Mouse (Mus musculus) telencephalon, adult 2 months (tissue): ENCODE measurements around the gene AC124502.3.
"Not testable (repeated sequence)": the region's sequence is repeated elsewhere in the genome, so short reads cannot be mapped to it uniquely, and the experiment has no call there.

ENCODE experiments used
- DNase-seq: peaks from one replicate; pipeline ENCODE4 v3.0.0-alpha.2; 2011; ENCODE audit warnings: low read depth, low spot score

Gene AC124502.3

DNA sequence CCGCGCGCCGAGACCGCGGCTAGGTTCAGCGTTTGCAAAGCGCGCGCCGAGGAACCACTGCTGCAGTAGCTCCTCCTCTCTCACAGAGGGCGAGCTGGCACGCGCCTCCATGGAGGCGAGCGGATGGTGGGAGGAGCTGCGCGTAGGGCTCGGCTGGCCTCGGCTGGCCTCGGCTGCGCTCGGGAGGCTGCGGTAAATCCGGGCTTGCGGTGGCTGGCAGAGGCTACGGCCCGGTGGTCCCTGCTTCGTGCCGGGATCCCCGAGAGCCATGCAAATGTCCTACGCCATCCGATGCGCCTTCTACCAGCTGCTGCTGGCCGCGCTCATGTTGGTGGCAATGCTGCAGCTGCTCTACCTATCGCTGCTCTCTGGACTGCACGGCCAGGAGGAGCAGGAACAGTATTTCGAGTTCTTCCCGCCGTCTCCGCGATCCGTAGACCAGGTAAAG lies at the start of gene AC124502.3, which contains the start of gene B4gat1:
TSS of gene AC124502.3 (plus strand) at position 183 of the 448 bp plus-strand sequence.
TSS of gene B4gat1 (plus strand) at position 118 of the 448 bp plus-strand sequence.
- DNase-seq = peak; percentile 86

DNA sequence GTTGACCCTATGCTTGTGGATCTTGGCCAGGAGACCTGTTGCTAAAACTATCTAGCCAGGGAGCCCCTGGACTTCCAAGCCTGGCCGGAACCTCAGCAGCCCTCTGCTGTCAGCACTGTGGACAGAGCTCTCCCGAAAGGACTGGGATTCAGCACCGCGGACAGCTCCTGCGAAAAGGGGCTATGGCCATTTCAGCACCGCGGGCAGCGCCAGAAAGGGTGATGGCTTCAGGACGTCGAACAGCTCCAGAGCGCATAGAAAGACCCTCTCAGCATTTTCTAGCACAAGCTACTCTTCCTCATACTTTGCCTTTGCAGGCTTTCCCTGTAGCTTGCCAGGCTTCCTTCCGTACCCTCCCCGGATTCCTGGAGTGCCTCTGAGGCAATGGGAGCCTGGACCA lies 49.7 kb upstream of the AC124502.3 start:
- DNase-seq = no peak

DNA sequence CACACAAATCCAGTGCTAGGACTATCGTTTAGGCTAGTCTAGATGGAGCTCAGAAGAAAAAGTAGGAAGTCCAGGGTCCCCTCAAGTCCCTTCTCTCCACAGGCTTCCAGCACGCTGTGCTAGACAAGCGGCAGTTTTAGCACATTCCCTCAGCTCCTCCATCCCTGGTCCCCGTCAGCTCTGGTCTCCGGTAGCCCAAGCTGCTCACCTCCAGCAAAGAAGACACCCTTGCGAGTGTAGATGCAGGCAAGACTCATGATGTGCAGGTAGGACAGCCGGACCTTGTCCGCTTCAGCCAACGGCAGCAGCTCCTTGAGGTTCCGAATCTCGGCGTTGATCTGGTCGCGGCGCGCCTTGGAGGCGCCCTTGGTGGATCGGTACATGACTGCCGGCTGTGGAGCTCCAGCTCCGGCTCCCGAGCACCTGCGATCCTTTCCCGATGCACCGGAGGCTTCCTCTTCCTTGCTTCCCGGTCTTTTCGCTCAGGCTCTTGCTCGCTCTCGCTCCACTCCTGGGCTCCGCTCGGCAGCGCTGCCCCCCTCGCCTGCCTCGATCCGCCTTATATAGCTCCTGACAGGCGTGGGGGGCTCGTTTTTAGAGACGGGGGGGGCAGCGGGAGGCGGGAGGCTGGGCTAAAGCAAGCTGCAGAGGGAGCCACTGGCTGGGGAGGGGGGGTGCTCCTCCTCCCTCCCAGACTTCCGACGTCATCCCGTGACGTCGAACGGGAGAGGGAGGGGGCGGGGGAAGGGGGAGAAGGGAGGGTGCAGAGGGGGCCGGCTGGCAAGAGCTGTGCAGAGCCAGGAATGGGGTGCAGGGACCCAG lies 49.0 kb upstream of the AC124502.3 start:
- DNase-seq = peak; percentile 92

DNA sequence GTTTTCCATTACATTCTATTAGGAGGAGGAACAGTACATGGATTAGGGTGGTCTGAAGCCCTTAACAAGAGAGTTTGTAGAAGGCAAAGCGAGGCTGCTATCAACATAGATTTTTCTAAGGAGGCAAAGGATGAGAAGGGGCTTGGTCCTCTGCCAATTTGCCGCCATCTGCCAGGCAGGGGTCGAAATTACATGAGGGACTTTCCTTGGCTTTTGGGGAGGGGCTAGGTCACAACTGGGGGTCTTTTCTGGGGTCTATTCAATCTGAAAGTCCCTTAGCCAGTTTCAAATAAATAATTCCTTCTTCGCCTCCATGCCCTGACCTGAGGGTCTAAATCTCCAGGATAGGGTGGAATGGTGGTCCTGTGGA lies 48.5 kb upstream of the AC124502.3 start, which contains the start of gene Npas4:
TSS of gene Npas4 (minus strand) at position 61 of the 370 bp plus-strand sequence.
- no peak for DNase-seq

DNA sequence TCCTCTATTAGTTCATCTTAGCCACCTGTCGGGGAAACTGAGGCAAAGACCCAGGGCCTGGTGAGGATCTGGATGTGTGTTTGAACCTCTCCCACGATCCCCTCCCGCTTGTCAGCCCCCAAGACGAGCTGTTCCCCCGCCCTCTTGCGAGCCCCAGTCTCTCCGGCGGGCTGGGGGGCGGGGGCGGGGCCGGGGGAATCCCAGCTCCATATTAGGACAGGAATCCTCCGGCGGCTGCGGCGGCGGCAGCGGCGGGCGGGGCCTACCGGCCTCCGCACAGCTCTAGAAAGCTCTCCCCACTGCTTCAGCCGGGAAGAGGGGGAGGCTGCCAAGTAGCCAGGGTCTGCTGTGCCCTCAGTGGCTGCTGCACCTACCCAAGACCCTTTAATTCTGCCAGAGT lies 48.0 kb upstream of the AC124502.3 start:
- no peak for DNase-seq

DNA sequence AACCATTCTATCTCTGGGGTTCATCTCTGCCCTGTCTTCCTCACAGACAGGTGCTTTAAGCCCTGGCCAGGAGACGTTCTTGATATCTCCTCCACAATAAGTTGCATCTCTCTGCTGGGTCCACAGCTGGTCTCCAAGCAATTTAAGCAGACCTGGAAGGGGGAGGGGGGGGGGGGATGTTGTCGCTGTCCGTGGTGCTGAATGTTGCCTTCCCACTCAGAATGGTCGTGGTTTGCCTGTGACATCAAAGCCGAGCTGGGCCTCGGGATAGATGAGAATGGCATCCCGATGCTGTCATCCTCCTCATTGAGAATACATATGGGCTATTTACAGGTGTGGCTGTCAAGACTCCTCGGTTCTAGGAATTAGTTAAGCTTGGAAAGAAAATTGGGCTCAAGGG lies 46.3 kb upstream of the AC124502.3 start:
- no peak for DNase-seq

DNA sequence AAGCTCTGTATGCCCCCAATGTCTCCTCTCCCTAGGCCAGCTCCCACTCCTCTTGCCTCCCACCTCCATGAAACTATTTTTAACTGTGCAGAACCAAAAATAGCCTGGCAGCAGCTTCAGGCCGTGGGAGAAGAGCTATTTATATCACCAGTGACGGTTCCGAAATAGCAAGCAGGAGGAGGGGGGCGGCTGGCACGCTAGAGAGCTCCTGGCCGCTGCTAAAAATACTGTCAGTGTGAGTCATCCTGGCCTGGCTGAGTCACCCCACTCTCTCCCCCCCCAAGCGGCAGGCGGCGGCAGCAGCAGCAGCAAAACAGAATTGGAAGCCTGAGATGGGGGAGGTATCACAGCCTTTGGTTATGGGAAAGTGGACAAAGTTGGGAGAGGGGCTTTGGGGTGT lies 45.8 kb upstream of the AC124502.3 start:
- DNase-seq = peak; percentile 95

DNA sequence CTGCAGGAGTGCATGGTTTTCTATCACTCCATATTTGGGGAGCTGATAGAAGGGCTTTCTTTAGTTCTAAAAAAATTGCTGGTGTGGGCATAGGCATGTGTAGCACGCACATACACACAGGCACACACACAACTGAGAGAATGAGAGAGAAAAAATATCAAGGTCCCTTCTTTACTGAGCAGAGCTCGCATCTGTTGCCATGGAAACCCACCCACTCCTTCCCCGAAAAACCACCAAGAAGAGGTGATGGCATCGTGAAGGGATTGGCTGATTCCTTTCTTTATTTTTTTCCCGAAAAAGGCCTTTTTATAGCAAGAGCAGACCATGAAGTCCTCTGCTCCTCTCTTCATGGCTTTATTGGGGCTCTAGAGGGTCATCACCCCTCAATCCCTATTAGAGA lies 44.6 kb upstream of the AC124502.3 start:
- peak; percentile 97 for DNase-seq

DNA sequence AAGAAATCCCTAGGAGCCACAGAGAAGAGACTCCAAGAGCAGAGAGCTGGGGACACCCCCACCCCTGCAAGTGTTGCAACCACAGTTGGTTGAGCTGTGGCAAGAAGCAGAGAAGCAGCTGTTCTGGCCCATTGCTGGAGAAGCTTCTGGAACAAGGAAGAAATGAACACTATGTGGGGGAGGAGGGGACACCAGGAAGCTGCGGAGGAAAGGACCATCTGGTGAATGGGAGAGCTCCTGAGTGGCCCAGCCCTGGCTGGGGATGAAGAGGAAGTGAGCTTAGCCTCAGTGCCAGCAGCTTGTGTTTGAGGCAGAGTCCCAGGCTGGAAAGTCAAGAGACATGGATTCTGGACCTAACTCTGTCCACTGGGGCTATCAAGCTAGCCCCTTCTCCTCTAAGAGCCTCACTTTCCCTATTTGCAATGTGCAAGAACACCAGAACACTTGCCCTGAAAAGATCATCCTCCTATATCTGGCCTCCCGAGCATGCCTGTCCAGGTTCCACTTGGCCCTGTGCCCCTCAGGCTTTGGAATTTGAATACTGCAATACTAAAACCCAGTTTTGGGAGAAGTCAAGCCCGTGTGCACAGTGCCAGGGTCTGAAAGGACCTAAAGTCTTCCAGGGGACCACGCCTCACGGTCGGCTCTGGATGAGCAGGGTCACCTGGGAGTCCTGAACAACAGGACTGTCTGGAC lies 39.1 kb upstream of the AC124502.3 start:
- peak; percentile 79 for DNase-seq

DNA sequence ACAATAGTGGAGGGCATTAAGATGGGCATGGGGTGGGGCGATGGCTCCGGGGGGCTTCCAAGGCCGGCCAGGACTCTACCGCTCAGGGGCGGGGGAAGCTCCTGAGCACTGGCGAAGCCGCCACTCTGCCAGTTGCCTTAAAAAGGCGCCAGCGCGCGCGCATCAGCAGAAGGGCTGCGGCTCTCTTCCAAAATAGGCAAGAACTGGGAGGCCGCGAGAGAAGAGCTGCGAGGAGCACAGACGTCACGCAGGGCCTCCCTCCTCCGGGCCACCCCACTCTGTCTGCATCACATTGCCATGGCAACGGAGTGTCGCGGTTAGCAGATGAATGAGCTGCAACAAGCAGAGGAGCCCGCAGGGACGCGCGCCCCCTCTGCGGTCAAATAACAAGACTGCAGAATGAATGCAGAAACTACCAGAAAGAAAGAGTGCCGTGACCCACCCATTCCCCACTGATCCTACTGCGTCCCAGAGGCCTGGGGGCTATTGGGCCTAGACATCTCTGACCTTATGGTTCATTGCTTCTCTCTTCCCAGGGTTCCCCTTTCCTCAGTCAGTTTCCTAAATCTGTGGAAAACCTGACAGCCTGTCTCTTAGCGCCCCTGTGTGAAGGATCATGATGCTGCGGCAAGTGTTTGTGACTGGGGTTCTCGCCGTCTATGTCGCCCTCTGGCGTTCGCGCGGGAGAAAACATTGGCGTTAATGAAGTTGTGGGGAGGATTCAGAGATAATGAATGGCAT lies 36.9 kb upstream of the AC124502.3 start:
- peak; percentile 98 for DNase-seq

DNA sequence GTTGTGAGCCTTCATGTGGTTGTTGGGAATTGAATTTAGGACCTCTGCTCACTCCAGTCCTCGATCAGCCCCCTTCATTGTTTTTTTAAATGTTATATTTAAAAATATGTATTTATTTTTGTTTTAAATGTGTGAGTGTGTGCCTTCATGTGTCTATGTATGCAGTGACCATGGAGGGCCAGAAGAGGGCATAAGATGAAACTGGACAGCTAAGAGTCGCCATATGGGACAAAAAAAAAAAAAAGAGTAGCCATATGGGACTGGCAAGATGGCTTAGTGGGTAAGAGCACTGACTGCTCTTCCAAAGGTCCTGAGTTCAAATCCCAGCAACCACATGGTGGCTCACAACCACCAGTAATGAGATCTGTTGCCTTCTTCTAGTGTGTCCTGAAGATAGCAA lies 35.0 kb upstream of the AC124502.3 start:
- DNase-seq = not testable (repeated sequence)

DNA sequence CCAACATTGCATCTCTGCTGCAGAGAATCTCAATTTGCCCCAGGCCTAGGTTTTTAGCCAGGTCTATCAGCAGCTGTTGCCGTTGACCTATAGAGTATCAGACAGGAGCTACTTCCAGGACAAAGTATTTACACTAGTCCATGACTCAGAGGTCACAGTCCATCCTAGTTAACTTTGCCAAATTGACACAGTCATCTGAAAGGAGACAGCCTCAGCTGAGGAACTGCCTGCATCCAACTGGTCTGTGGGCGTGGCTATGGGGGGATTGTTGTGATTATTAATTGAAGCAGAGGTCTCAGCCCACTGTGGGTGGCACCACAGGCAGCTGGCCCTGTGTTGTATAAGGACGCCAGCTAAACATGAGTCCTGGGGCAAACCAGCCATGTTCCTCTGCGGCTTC lies 33.8 kb upstream of the AC124502.3 start:
- no peak for DNase-seq

DNA sequence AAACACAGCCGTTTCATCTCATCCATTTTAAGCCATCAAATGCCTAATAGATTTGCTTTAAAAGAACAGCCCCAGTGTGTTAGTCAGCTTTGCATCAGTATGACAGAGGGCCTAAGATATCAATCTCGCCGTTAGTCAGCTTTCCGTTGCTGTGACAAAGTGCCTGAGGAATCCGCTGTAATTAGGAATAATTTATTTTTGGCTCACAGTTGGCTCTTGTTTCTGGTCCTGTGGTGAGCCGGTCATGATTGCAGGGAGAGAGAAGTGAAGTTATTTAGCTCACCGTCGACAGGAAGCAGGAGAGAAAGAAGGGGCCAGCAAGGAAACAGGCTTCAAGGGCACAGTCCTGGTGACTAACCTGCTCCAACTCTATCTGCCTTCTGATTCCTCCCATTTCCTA lies 25.6 kb upstream of the AC124502.3 start:
- no peak for DNase-seq

DNA sequence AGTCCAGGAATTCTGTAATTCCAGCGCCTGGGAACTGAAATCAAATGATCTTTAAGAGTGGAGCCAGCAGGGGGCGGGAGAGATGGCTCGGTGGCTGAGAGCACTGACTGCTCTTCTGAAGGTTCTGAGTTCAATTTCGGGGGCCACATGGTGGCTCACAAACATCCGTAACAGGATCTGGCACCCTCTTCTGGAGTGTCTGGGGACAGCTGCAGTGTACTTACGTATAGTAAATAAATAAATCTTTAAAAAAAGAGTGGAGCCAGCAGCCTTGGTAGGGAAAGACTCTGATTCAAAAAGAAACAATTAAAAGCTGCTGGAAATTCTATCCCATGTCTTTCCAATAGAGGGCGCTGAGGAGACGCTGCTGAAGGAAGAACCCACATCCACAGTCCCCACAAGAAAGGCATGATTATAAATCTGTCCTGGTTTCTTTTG lies 23.7 kb upstream of the AC124502.3 start:
- DNase-seq = no peak

DNA sequence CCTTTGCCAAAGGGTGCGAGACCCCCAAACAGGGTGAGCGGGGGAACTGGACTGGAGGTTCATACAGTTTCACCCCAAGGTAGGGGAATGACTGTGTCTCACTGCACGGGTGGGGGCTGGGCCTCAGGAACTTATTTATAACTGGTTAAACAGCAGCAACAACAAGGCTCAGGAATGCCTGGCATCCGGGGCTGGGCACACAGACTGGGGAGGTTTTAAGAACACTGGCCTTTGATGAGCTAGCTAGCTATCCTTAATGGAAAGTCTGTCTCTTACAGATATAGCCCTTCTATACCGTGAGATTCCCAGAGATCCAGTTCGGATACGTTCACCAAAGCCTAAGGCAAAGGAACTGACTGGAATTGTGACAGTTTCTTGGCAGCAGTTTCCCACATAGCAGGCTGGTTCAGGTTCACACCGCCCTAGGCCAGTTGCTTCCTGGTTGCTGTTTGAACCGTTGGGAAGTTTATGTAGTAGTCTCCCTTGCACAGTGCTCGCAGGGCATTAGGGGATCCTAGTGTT lies 22.4 kb upstream of the AC124502.3 start:
- DNase-seq = no peak

DNA sequence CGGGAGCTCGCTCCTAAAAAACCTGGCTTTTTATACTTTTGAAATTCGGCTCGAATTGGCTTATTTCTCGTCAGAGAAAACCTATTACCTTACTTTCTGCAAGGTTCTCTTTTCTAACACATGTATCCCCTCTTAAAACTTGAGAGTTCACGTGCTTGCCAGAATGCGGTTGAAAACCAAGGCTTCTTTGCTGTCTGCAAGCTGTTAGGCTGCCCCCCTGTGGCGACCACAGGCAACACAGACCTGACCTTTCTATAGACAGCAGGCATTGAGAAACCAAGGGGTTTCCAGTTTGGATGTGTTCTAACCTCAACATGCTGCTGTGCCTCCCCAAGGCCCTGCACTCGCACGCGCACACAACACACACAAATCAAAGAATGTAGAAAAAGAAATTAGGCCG lies 21.9 kb upstream of the AC124502.3 start:
- no peak for DNase-seq

DNA sequence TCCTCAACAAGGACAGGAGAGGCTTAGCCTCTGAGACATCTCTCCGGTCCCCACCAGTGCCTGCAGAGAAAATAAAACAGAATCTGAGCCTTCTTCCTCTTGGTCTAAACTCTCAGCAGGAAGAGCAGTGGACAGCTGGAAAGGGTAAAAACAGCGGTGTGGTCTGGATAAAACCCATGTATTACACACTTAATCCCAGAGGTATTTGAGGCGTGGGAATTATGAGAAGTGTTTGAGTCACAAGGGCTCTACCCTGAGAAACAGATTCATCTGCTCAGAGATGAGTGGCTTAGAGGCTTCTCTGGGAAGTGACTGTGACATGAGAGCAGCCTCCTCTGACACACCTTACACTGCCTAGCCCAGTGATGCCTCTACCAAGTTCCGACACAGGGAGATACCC lies 21.1 kb upstream of the AC124502.3 start:
- no peak for DNase-seq

DNA sequence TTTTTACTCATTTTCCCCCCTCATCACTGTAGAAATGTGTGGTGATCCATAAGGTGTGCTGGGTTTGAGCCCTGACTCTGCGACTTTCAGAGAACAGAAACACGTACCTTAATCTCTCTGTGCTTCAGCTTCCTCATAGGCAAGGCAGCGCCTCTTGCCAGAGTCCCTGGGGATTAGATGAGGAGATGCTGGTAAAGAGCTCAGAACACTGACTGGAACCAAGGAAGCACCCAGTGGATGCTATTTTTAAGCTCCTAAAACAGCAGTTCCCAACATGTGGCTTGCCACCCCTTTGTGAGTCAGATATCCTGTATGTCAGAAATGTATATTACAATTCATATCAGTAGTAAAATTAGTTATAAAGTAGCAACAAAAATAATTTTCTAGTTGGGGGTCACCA lies 20.5 kb upstream of the AC124502.3 start:
- DNase-seq = no peak

DNA sequence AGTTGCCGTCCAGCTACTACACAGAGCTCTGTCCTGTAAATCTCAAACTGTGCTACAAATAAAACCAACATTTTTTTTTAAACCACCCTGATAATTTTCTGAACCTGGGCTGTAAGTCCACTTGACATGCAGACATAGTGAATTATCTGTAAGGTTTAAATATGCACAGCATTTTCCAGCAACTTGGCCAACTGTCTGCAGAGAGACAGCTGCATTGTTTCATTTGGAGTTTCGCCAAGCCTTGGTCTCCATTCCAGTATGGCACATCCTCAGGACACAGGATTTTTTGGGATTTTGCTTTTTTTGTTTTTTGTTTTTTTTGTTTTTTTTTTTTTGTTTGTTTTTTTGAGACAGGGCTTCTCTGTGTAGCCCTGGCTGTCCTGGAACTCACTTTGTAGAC lies 17.3 kb upstream of the AC124502.3 start:
- DNase-seq = no peak

DNA sequence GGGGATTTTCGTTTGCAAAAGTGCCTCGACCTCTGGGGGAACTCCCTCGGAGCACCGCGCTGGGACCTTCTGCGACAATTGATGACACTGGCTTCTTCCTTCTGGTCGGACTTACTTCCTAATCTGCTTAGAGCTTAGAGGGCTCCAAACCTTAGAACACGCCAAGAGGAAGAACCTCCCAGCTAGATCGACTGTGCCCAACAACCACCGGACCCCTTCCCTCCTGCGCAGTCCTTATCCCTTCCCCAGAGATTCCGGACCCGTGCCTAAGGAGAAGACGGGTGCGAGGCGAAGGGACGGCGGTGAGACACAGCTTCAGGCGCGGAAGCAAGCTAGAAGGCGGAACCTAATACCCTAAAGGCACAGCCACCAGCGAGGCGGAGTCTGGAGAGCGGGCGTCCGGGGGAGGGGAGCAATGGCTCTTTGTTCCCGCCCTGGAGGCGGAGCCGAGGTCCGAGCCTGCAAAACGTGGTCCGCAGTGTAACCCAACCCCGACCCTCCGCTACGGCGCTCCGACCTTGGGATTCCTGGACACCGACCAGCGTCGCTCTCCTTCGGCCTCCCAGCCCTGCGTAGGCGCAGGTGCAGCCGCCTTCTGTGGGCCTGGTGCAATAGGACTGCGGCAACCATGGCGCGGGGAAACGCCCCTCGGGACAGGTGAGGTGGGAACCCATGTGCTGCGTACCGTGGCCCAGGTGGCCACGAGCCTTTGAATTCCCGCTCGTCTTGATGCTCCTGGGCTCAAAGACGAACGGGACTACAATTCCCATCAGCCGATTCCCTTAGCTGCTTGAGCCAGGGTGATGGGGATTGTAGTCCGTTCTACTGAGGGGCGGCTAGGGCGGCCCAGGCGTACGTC lies 14.8 kb upstream of the AC124502.3 start, which contains the start of gene Slc29a2:
TSS of gene Slc29a2 (plus strand) at position 240 of the 859 bp plus-strand sequence.
- DNase-seq = peak; percentile 85

DNA sequence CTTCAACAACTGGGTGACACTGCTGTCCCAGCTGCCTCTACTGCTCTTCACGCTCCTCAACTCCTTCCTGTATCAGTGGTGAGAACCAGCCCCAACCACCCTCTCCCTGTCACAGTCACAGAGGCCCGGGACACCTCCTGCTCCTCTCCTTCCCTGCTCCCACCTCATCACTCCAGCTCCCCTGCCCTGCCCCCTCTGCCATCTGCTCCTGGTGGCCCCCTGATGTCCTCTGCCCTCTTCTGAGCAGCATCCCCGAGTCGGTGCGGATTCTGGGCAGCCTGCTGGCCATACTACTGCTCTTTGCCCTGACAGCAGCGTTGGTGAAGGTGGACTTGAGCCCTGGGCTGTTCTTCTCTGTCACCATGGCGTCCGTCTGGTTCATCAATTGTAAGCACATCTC lies 12.6 kb upstream of the AC124502.3 start:
- no peak for DNase-seq
